Mouse (Mus musculus) embryo, embryonic 9.5 days (tissue): ENCODE data around the gene Srrm1.
"Not testable (repeated sequence)": the region's sequence is repeated elsewhere in the genome, so short reads cannot be mapped to it uniquely, and the experiment has no call there.

Experiments used
- DNase-seq: peaks from one replicate; pipeline ENCODE4 v3.0.0-alpha.2; 2017; ENCODE audit errors: extremely low spot score

Srrm1 gene

DNA sequence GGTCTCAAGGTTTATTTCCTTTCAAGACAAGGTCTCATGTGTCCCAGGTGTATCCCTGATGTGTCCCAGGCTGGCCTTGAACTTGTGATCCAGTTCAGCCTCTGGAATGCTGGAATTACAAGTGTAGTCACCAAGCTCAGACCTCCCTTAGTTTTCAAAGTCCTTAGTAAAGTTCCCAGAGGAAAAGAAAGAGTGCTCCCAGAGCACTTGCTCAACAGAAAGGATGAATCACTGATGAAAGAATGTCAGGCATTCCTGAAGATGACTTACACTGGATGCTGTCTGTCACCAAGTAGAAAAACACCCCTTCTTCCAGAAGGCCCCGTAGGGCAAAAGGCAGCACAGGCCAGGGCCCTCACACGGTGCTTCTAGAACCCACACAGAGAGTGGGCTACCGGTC lies 52.0 kb downstream of the Srrm1 start:
- no peak for DNase-seq

GRCm38 (mm10) chr4:135300248-135301041 lies 52.7 kb downstream of the Srrm1 start:
- DNase-seq = no peak

GRCm38 (mm10) chr4:135298680-135299079 lies 54.4 kb downstream of the Srrm1 start:
- no peak for DNase-seq

DNA sequence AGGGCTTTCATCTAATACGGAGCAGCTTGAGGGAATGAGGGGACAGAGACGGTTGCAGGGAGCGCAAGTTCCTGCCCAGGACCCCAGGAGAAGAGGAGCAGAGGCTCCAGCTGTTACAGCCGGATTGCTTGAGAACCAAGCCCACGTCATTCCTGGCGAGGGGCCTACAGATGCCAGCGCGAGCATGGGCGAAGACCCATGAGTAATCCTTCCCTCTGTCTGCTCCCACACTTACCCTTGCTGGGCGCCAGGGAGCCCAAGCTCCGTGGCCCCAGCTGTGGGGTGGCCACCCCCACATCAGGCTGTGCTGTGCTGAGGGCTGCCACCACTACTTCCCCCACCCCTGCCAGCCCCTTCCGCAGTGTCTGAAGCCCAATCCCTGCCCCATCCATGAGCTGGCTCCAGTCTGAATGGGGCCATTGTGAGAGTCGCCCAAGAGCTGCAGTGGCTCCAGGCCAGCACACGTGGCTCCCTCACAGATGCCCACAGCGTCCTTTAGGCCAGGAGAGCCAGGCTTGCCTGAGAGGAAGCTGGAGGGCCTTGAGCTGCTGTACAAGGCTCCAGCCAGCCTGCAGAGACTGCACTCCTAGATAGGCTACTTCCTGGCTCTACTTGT lies 55.1 kb downstream of the Srrm1 start:
- no peak for DNase-seq

- DNase-seq = no peak
Observed at GRCm38 (mm10) chr4:135297146-135297545, 56.0 kb downstream of the Srrm1 start.

- DNase-seq = no peak
Observed at GRCm38 (mm10) chr4:135296565-135296964, 56.6 kb downstream of the Srrm1 start.

DNA sequence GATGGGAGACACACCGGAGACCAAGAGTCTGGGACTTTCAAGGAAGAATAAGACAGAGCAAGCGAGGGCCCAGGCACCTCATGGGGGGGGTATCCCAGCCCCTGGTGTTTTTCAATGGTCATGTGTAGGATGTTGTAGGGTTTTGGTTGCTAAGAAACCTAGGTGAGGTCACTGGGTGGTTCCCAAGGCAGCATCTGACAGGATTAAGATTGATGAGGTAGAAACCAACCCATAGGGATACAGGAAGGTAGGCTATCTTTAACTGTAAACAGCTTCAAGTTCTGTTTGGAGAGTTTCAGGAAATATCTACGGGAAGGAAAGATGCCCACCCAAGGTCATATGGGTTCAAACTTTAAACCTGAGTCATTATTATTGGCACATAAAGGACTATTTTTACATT lies 59.3 kb downstream of the Srrm1 start:
- DNase-seq = no peak

DNA sequence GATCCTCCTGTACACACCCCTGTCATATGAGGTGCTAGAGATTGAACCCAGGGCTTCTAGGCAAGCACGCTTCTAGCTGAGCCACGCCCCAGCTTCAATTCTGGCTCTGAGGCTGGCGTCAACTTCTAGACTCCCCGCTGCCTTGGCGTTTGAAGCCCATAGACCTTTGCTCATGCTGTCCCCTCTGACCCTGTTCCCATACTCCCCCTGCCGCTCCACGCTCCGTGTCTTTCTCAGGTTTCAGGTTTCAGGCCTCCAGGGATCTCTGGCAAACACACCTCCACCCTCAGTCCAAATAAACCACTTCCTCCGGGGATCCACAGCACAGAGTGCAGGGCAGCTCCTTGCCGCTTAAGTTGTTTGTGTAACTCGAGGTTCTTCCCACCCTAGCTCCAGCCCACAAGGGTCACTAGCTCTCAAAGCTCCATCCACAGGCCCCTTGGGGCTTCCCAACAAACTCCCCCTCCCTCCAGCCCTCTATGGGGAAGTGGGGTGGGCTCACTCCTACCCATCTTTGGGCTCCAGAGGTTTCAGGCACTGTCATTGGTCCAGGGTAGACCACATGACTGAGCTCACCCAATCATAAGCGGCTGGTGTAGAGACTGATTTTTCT lies 60.5 kb downstream of the Srrm1 start:
- peak; percentile 79 for DNase-seq

DNA sequence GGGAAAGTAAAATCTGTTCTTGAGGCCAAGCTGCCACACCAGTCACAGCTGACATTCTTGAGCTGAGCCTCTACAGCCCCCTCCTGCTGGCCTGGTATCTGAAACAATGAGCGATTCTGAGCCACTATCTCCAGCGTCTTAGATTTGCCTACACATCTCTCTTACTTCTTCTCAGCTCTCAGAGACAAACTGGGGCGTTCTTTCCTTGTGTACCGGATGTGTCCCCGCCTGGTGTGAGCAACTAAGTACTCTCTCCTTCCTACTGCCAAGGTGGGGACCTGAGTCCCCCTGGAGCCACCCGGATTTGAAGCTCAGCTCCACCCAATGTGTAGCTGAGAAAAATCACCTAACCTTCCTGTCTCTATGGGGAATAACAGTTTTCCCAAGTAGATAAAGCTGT lies 61.3 kb downstream of the Srrm1 start:
- no peak for DNase-seq

- no peak for DNase-seq
Observed at GRCm38 (mm10) chr4:135291199-135291598, 61.9 kb downstream of the Srrm1 start.

- DNase-seq = no peak
Observed at GRCm38 (mm10) chr4:135287975-135288374, 65.1 kb downstream of the Srrm1 start.

- peak; percentile 58 for DNase-seq
Observed at GRCm38 (mm10) chr4:135286833-135287395, 66.2 kb downstream of the Srrm1 start.

DNA sequence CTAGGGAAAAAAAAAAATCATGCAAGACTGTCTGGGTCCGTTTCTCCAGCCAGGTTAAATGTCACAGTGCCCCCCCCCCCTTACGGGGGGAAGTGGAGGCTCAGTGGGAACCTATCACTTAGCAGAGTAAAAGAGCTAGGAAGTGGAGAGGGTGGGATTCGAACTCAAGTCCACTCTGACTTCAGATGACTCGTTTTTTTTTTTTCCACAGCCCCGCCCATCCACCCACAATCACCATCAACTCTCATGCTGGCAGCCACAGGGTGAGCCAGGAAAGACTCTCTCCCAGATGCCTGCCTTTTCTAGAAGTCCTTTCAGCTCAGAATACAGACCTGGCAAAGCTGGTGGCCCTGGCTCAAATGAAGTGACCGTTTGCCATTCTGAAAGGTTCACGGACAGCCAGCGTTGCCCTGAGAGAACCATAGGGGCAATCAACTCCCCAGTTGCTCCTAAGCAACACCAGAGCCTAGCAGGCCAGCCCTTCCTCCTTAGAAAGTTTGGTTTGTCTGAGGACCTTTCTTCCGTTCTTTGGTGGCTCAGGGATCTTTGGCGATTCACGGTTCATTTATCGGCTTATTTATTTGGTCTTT lies 67.0 kb downstream of the Srrm1 start:
- no peak for DNase-seq

DNA sequence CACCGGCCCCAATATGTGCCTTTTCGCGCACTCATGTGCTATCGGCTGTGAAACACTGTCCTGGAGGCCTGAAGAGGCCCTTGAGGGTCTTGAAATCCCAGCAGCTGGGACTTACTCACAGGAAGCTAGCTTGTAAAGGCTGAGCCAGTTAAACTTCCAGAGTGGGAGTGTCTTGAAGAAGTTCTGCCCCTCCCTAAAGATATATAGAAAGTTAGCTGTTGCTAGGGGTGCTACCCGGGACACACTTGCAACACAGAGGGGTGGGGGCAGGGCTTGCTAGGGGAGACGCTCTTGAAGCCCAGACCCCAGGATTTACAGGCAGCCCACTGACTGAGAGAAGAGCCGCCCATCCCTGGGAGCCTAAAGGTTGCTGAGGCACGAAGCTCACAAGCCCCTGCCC lies 67.7 kb downstream of the Srrm1 start:
- DNase-seq = no peak

GRCm38 (mm10) chr4:135283875-135284274 lies 69.2 kb downstream of the Srrm1 start:
- no peak for DNase-seq

GRCm38 (mm10) chr4:135283417-135283816 lies 69.7 kb downstream of the Srrm1 start:
- DNase-seq = no peak

GRCm38 (mm10) chr4:135282651-135283290 lies 70.3 kb downstream of the Srrm1 start:
- no peak for DNase-seq

- DNase-seq = not testable (repeated sequence)
Observed at GRCm38 (mm10) chr4:135280016-135280415, 73.1 kb downstream of the Srrm1 start.

GRCm38 (mm10) chr4:135276681-135277379 lies 76.3 kb downstream of the Srrm1 start:
- no peak for DNase-seq

DNA sequence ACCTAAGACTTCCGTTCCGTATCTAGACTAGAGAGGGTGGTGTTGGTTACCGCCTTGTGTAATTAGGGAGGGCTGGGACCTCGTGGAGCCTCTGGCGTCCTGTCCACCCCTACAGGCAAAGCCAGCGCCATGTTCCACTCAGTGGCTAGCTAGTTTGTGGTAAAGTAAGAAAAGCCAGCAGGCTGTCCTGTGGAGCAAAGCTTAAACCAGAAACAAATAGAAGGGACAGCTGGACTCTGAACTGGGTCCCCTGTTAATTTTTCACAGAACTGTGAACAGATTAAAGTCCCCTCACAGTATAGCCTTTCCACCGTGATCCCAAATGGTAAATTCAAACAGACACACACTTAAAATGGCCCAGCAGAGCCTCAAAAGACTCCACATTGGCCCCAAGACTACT lies 78.4 kb downstream of the Srrm1 start:
- DNase-seq = no peak

- no peak for DNase-seq
Observed at GRCm38 (mm10) chr4:135273307-135273682, 79.8 kb downstream of the Srrm1 start.
